Mouse (Mus musculus) left cerebral cortex, adult 11 months (tissue): Measurements from ENCODE around the gene Rnase4.

Experiments used
- DNase-seq: peaks from one replicate; pipeline ENCODE4 v3.0.0; 2022; ENCODE audit warnings: low spot score

Rnase4 gene

GRCm38 (mm10) chr14:51088970-51089673 lies 1.8 kb upstream of the Rnase4 start:
- peak; percentile 96 for DNase-seq

- no peak for DNase-seq
Observed at GRCm38 (mm10) chr14:51089674-51090076, 1.2 kb upstream of the Rnase4 start.

- DNase-seq = peak; percentile 73
Observed at GRCm38 (mm10) chr14:51090077-51090781, 648 bp upstream of the Rnase4 start.

GRCm38 (mm10) chr14:51092073-51092620 lies 1.3 kb downstream of the Rnase4 start:
- no peak for DNase-seq

- DNase-seq = no peak
Observed at GRCm38 (mm10) chr14:51093496-51093895, 2.6 kb downstream of the Rnase4 start.

GRCm38 (mm10) chr14:51094096-51094875 lies 3.4 kb downstream of the Rnase4 start:
- DNase-seq = no peak

GRCm38 (mm10) chr14:51094921-51095320 lies 4.0 kb downstream of the Rnase4 start:
- DNase-seq = no peak

GRCm38 (mm10) chr14:51095736-51096524 lies 5.1 kb downstream of the Rnase4 start:
- DNase-seq = no peak

GRCm38 (mm10) chr14:51098300-51098699 lies 7.4 kb downstream of the Rnase4 start:
- peak; percentile 86 for DNase-seq

GRCm38 (mm10) chr14:51098921-51099320 lies 8.0 kb downstream of the Rnase4 start:
- no peak for DNase-seq

- DNase-seq = no peak
Observed at GRCm38 (mm10) chr14:51101284-51101683, 10.4 kb downstream of the Rnase4 start.

- no peak for DNase-seq
Observed at GRCm38 (mm10) chr14:51103217-51103616, 12.3 kb downstream of the Rnase4 start.

- no peak for DNase-seq
Observed at GRCm38 (mm10) chr14:51104366-51104765, 13.5 kb downstream of the Rnase4 start.

GRCm38 (mm10) chr14:51106449-51106967 lies 15.6 kb downstream of the Rnase4 start:
- no peak for DNase-seq

GRCm38 (mm10) chr14:51111966-51112365 lies 21.1 kb downstream of the Rnase4 start:
- DNase-seq = no peak

GRCm38 (mm10) chr14:51113476-51113875 lies 22.6 kb downstream of the Rnase4 start:
- DNase-seq = no peak

- no peak for DNase-seq
Observed at GRCm38 (mm10) chr14:51113916-51114560, 23.2 kb downstream of the Rnase4 start, which contains the start of gene Eddm3b. TSS of gene Eddm3b (plus strand) at chr14:51114426.

GRCm38 (mm10) chr14:51125684-51126083 lies 34.8 kb downstream of the Rnase4 start:
- no peak for DNase-seq

GRCm38 (mm10) chr14:51127648-51128258 lies 36.9 kb downstream of the Rnase4 start:
- DNase-seq = no peak
